Mouse (Mus musculus) stomach, postnatal 0 days (tissue): Measurements from ENCODE around the gene Lrrc8d.

Experiments used
- CTCF ChIP-seq: IDR thresholded peaks from 2 replicates; pipeline ENCODE4 v1.5.1; 2016; ENCODE audit warnings: antibody characterized with exemption, low read depth, mild to moderate bottlenecking, moderate library complexity
- EP300 ChIP-seq: optimal IDR thresholded peaks from 2 replicates; pipeline ENCODE3; 2016; ENCODE audit warnings: antibody characterized with exemption

GRCm38 (mm10) chr5:105650728-105651479 is 48.9 kb upstream of the Lrrc8d start:
- TF ChIP-seq CTCF (no peak), EP300 (no peak)
